Mouse (Mus musculus): ENCODE measurements around the gene Pxylp1. TPM values are rescaled to one million over a fixed set of nuclear protein-coding genes. Genes with fewer than 3 reads are reported as not detected.

The Pxylp1 gene
- polyA plus RNA-seq, 1 experiment = 4.7 TPM

- Histone ChIP-seq H3K4me3 (ENCODE audit: extremely low read depth, insufficient read depth, insufficient read length) (no peak overlapping the region), H3K4me1 (ENCODE audit: control insufficient read depth, insufficient read depth, insufficient read length) (no peaks in the 10 kb centered on the region), H3K27me3 (ENCODE audit: control insufficient read depth, insufficient read depth, low read length) (no peaks in the 10 kb centered on the region), H3K36me3 (ENCODE audit: control insufficient read depth, insufficient read depth, low read length) (no peaks in the 10 kb centered on the region), H3K27ac (ENCODE audit: insufficient read depth, low read length) (no peak overlapping the region)
- WGBS = 75% methylated on average over 5 of the region's 5 CpGs
- DNase-seq (ENCODE audit: low read depth in 1 of 2, low spot score in 2 of 2) = no peak
- TF ChIP-seq CTCF (IDR thresholded peaks at IDR 0.05; ENCODE audit: extremely low read depth, insufficient read depth, insufficient read length, insufficient replicate concordance) (0 out of 2 replicates have a peak, but pooled peaks have one; percentile 8), POLR2A (IDR thresholded peaks at IDR 0.05; ENCODE audit: low read depth, low read length) (no peak)
Measured at GRCm38 (mm10) chr9:96873082-96873481, 19.4 kb downstream of the Pxylp1 start.

DNA sequence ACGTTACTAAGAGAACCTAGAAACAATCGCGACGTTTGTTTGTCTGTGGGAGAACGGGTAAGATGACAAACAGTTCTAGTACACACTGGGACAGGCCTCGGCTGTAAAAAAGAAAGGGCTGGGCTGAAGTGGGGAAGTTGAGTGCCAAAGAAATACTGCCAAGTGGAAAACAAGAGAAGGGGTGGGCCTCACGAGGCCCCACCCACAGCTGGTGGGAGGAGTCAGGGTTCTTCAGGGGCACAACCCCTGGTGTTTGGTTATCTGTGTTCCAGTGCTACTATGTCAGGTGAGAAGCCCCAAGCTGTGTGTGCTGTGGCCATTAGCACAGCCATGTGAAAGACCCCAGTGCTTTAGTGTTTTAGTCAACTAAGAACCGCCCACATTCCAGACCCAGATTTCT lies 22.4 kb downstream of the Pxylp1 start:
- WGBS = 80% methylated on average over 8 of the region's 8 CpGs
- Histone ChIP-seq H3K4me3 (ENCODE audit: extremely low read depth, insufficient read depth, insufficient read length) (no peak overlapping the region), H3K4me1 (ENCODE audit: control insufficient read depth, insufficient read depth, insufficient read length) (no peaks in the 10 kb centered on the region), H3K36me3 (ENCODE audit: control insufficient read depth, insufficient read depth, low read length) (no peaks in the 10 kb centered on the region), H3K27me3 (ENCODE audit: control insufficient read depth, insufficient read depth, low read length) (no peaks in the 10 kb centered on the region), H3K27ac (ENCODE audit: insufficient read depth, low read length) (no peak overlapping the region)
- TF ChIP-seq POLR2A (IDR thresholded peaks at IDR 0.05; ENCODE audit: low read depth, low read length) = no peak
- no peak for TF ChIP-seq CTCF (IDR thresholded peaks at IDR 0.05; ENCODE audit: extremely low read depth, insufficient read depth, insufficient read length, insufficient replicate concordance)
- no peak for DNase-seq (ENCODE audit: low read depth in 1 of 2, low spot score in 2 of 2)

- Histone ChIP-seq H3K4me1 (ENCODE audit: control insufficient read depth, insufficient read depth, insufficient read length) (no peaks in the 10 kb centered on the region), H3K27me3 (ENCODE audit: control insufficient read depth, insufficient read depth, low read length) (no peaks in the 10 kb centered on the region), H3K4me3 (ENCODE audit: extremely low read depth, insufficient read depth, insufficient read length) (no peak overlapping the region), H3K36me3 (ENCODE audit: control insufficient read depth, insufficient read depth, low read length) (no peaks in the 10 kb centered on the region), H3K27ac (ENCODE audit: insufficient read depth, low read length) (no peak overlapping the region)
- no peak for DNase-seq (ENCODE audit: low read depth in 1 of 2, low spot score in 2 of 2)
- TF ChIP-seq POLR2A (IDR thresholded peaks at IDR 0.05; ENCODE audit: low read depth, low read length) = no peak
- 75% methylated on average over 5 of the region's 5 CpGs for WGBS
Measured at GRCm38 (mm10) chr9:96869542-96869941, 22.9 kb downstream of the Pxylp1 start.

GRCm38 (mm10) chr9:96868546-96868945 lies 23.9 kb downstream of the Pxylp1 start:
- no peak for TF ChIP-seq CTCF (IDR thresholded peaks at IDR 0.05; ENCODE audit: extremely low read depth, insufficient read depth, insufficient read length, insufficient replicate concordance)
- no peak for TF ChIP-seq POLR2A (IDR thresholded peaks at IDR 0.05; ENCODE audit: low read depth, low read length)
- 87% methylated on average over 6 of the region's 6 CpGs for WGBS
- no peaks in the 10 kb centered on the region for H3K4me1 ChIP-seq (ENCODE audit: control insufficient read depth, insufficient read depth, insufficient read length)
- no peaks in the 10 kb centered on the region for H3K27me3 ChIP-seq (ENCODE audit: control insufficient read depth, insufficient read depth, low read length)
- no peak overlapping the region for H3K27ac ChIP-seq (ENCODE audit: insufficient read depth, low read length)
- no peak for DNase-seq (ENCODE audit: low read depth in 1 of 2, low spot score in 2 of 2)
- no peak overlapping the region for H3K4me3 ChIP-seq (ENCODE audit: extremely low read depth, insufficient read depth, insufficient read length)
- no peaks in the 10 kb centered on the region for H3K36me3 ChIP-seq (ENCODE audit: control insufficient read depth, insufficient read depth, low read length)

- no peak for DNase-seq (ENCODE audit: low read depth in 1 of 2, low spot score in 2 of 2)
Measured at GRCm38 (mm10) chr9:96867165-96867564, 25.3 kb downstream of the Pxylp1 start.

GRCm38 (mm10) chr9:96866196-96866595 lies 26.3 kb downstream of the Pxylp1 start:
- 97% methylated on average over 5 of the region's 5 CpGs for WGBS
- no peak for DNase-seq (ENCODE audit: low read depth in 1 of 2, low spot score in 2 of 2)
- no peaks in the 10 kb centered on the region for H3K36me3 ChIP-seq (ENCODE audit: control insufficient read depth, insufficient read depth, low read length)

More at GRCm38 (mm10) chr9:96867165-96867564, 25.3 kb downstream of the Pxylp1 start:
- no peaks in the 10 kb centered on the region for H3K4me1 ChIP-seq (ENCODE audit: control insufficient read depth, insufficient read depth, insufficient read length)
- H3K27ac ChIP-seq (ENCODE audit: insufficient read depth, low read length) = no peak overlapping the region
- WGBS = 87% methylated on average over 7 of the region's 7 CpGs
- H3K27me3 ChIP-seq (ENCODE audit: control insufficient read depth, insufficient read depth, low read length) = no peaks in the 10 kb centered on the region
- TF ChIP-seq POLR2A (IDR thresholded peaks at IDR 0.05; ENCODE audit: low read depth, low read length) (no peak), CTCF (IDR thresholded peaks at IDR 0.05; ENCODE audit: extremely low read depth, insufficient read depth, insufficient read length, insufficient replicate concordance) (no peak)
- H3K36me3 ChIP-seq (ENCODE audit: control insufficient read depth, insufficient read depth, low read length) = no peaks in the 10 kb centered on the region
- no peak overlapping the region for H3K4me3 ChIP-seq (ENCODE audit: extremely low read depth, insufficient read depth, insufficient read length)

DNA sequence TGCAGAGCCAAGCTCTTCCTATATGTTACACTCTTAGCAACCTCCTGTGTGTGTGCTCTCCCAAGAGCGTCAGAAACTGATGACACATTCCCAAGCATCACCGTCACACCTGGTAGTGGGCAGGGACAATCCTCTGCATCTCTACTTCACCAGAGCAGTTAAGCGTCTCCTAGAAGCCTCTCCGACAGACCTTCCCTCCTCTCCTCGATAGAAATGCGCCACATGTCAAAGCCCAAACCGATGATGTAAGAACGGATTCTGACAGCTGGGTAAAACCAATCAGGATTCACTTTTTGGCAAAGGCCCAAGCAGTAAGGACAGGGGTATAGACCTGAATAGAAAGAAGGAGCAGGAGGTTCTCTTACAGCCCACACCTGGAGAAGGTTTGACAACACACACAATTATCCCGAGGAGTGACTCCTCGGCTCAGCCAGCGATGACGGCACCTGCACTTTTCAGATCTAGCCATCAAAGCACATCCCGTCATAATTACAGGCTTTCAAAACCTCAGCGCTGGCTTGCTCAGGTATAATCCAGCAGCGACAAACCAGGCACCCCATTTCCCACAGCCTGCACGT lies 26.9 kb downstream of the Pxylp1 start:
- Histone ChIP-seq H3K27ac (ENCODE audit: insufficient read depth, low read length) (no peak overlapping the region), H3K27me3 (ENCODE audit: control insufficient read depth, insufficient read depth, low read length) (no peaks in the 10 kb centered on the region), H3K36me3 (ENCODE audit: control insufficient read depth, insufficient read depth, low read length) (no peaks in the 10 kb centered on the region), H3K4me1 (ENCODE audit: control insufficient read depth, insufficient read depth, insufficient read length) (no peaks in the 10 kb centered on the region), H3K4me3 (ENCODE audit: extremely low read depth, insufficient read depth, insufficient read length) (no peak overlapping the region)
- DNase-seq (ENCODE audit: low read depth in 1 of 2, low spot score in 2 of 2) = no peak
- TF ChIP-seq POLR2A (IDR thresholded peaks at IDR 0.05; ENCODE audit: low read depth, low read length) (no peak), CTCF (IDR thresholded peaks at IDR 0.05; ENCODE audit: extremely low read depth, insufficient read depth, insufficient read length, insufficient replicate concordance) (no peak)
- 93% methylated on average over 16 of the region's 16 CpGs for WGBS

More at GRCm38 (mm10) chr9:96866196-96866595, 26.3 kb downstream of the Pxylp1 start:
- Histone ChIP-seq H3K27me3 (ENCODE audit: control insufficient read depth, insufficient read depth, low read length) (no peaks in the 10 kb centered on the region), H3K27ac (ENCODE audit: insufficient read depth, low read length) (no peak overlapping the region), H3K4me1 (ENCODE audit: control insufficient read depth, insufficient read depth, insufficient read length) (no peaks in the 10 kb centered on the region), H3K4me3 (ENCODE audit: extremely low read depth, insufficient read depth, insufficient read length) (no peak overlapping the region)
- TF ChIP-seq CTCF (IDR thresholded peaks at IDR 0.05; ENCODE audit: extremely low read depth, insufficient read depth, insufficient read length, insufficient replicate concordance) (no peak), POLR2A (IDR thresholded peaks at IDR 0.05; ENCODE audit: low read depth, low read length) (no peak)

Measured in spleen, adult 2 months (tissue).